ENCODE assay signal across 1 mouse cellular context in genomic region chr5:108405460-108405859, GRCm38 (mm10).
A peak's percentile ranks its signal among the peaks of the same experiment; 100 is the strongest.
TF ChIP-seq lines count a peak whose summit lies in the region.

No protein-coding gene starts in this region.

TF ChIP-seq in CH12.LX, 34 proteins besides CTCF, POLR2A, EP300 and RAD21 (continued from another document):
- TF ChIP-seq RCOR1 (conservative IDR thresholded peaks at IDR 0.05; ENCODE audit: low read depth, low read length) (no peak), SIN3A (IDR thresholded peaks at IDR 0.05; ENCODE audit: low read length) (no peak), POLR2AphosphoS2 (IDR thresholded peaks at IDR 0.05; ENCODE audit: low read depth, low read length) (no peak), MAX (IDR thresholded peaks at IDR 0.05; ENCODE audit: low read length) (no peak), JUN (IDR thresholded peaks at IDR 0.05; ENCODE audit: insufficient read depth, low read depth, low read length) (no peak), MAFK (IDR thresholded peaks at IDR 0.05; ENCODE audit: insufficient replicate concordance, low read length) (peak; percentile 47; the same call in 1 of the 2 replicates), NELFE (IDR thresholded peaks at IDR 0.05; ENCODE audit: low read depth, low read length) (no peak), ETS1 (conservative IDR thresholded peaks at IDR 0.05; ENCODE audit: low read depth, low read length) (0 out of 2 replicates have a peak, but pooled peaks have one; percentile 11), SMC3 (IDR thresholded peaks at IDR 0.05; ENCODE audit: low read depth, low read length) (no peak)
